8 mouse cellular contexts compared by ENCODE assay signal in the genomic region with DNA sequence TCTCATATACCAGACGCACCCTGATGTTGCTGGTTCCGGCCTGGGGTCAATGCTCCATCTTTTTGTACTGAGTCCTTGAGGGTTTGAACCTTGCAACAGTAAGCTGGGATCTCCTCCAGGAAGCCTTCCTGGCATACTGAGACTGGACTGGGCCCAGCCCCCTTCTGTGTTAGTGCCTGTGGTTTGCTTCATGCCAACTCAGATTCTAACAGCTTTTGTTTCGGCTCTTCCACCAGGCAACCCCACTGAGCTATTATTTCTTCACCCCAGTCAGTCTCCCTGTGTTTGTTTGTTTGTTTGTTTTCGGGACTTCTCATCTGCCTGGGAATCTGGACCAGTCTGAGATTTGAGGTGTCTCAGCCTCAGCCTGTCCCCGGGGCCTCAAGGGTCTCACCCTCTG. TPM values are rescaled to one million over a fixed set of nuclear protein-coding genes. Genes with fewer than 3 reads are reported as not detected.
DNase-seq lines count a peak whose midpoint lies in the region; ATAC-seq and TF ChIP-seq lines count a peak whose summit lies in the region.

No protein-coding gene starts in this region.

- 54% methylated on average over 5 of the region's 5 CpGs for WGBS in kidney, embryonic 15.5 days
- 41% methylated on average over 5 of the region's 5 CpGs for whole genome bisulfite sequencing in embryonic facial prominence, embryonic 10.5 days
- 32% methylated on average over 5 of the region's 5 CpGs for WGBS in hindbrain, embryonic 11.5 days
- 53% methylated on average over 5 of the region's 5 CpGs for WGBS in midbrain, postnatal 0 days

- TF ChIP-seq CTCF in midbrain, postnatal 0 days (IDR thresholded peaks at IDR 0.05) = no peak

- H3K27me3 ChIP-seq in kidney, embryonic 15.5 days = peaks cover 94% of the 10 kb centered on the region
- peaks cover 100% of the 10 kb centered on the region for H3K27me3 ChIP-seq in embryonic facial prominence, embryonic 10.5 days (replicated peaks; ENCODE audit: low read depth, poor library complexity, severe bottlenecking)
- peaks cover 97% of the 10 kb centered on the region for H3K27me3 ChIP-seq in hindbrain, embryonic 11.5 days (ENCODE audit: control insufficient read depth, insufficient read depth, low read length)
- H3K27me3 ChIP-seq in midbrain, postnatal 0 days (ENCODE audit: insufficient read depth, low read length) = peaks cover 52% of the 10 kb centered on the region

- no peaks in the 10 kb centered on the region for H3K36me3 ChIP-seq in kidney, embryonic 15.5 days
- 0 out of 2 replicates have a peak, but pooled peaks cover 6% of the 10 kb centered on the region for H3K36me3 ChIP-seq in embryonic facial prominence, embryonic 10.5 days (replicated peaks)
- no peaks in the 10 kb centered on the region for H3K36me3 ChIP-seq in hindbrain, embryonic 11.5 days (ENCODE audit: control insufficient read depth, insufficient read depth, low read length)
- no peaks in the 10 kb centered on the region for H3K36me3 ChIP-seq in midbrain, postnatal 0 days (ENCODE audit: insufficient read depth, low read length)

- H3K4me3 ChIP-seq in kidney, embryonic 15.5 days (replicated peaks) = peak overlapping the region; percentile 18; the same call in 1 of the 2 replicates
- H3K4me3 ChIP-seq in embryonic facial prominence, embryonic 10.5 days = peak overlapping the region; percentile 48
- H3K4me3 ChIP-seq in hindbrain, embryonic 11.5 days (ENCODE audit: low read depth, low read length) = no peak overlapping the region
- no peak overlapping the region for H3K4me3 ChIP-seq in midbrain, postnatal 0 days (ENCODE audit: low read depth, low read length)

- H3K9ac ChIP-seq in kidney, embryonic 15.5 days = no peak overlapping the region
- peak overlapping the region; percentile 20; the same call in 1 of the 2 replicates for H3K9ac ChIP-seq in hindbrain, embryonic 11.5 days (ENCODE audit: low read depth, low read length)
- H3K9ac ChIP-seq in midbrain, postnatal 0 days (replicated peaks; ENCODE audit: low read length, poor library complexity, severe bottlenecking) = no peak overlapping the region

- DNase-seq in kidney, postnatal 10 days = no peak
- no peak for DNase-seq in embryonic facial prominence, embryonic 10.5 days (ENCODE audit: low spot score)
- DNase-seq in hindbrain, embryonic 11.5 days (ENCODE audit: low spot score) = no peak
- DNase-seq in midbrain, postnatal 0 days (ENCODE audit: low spot score) = peak; percentile 36
- no peak for DNase-seq in yolk sac, embryonic 10.5 days (ENCODE audit: low spot score)
- DNase-seq in right cerebral cortex, postnatal 25 days = no peak

- H3K4me1 ChIP-seq in kidney, embryonic 15.5 days = peaks cover 93% of the 10 kb centered on the region
- H3K4me1 ChIP-seq in embryonic facial prominence, embryonic 10.5 days = peaks cover 87% of the 10 kb centered on the region
- peaks cover 15% of the 10 kb centered on the region for H3K4me1 ChIP-seq in hindbrain, embryonic 11.5 days (replicated peaks; ENCODE audit: control insufficient read depth, insufficient read depth, low read length)
- H3K4me1 ChIP-seq in midbrain, postnatal 0 days (ENCODE audit: insufficient read depth, low read length) = peaks cover 11% of the 10 kb centered on the region; the same call in 1 of the 2 replicates

- H3K9me3 ChIP-seq in kidney, embryonic 15.5 days (replicated peaks) = no peaks in the 10 kb centered on the region
- H3K9me3 ChIP-seq in embryonic facial prominence, embryonic 10.5 days = no peaks in the 10 kb centered on the region
- no peaks in the 10 kb centered on the region for H3K9me3 ChIP-seq in hindbrain, embryonic 11.5 days (ENCODE audit: control insufficient read depth, low read length)
- H3K9me3 ChIP-seq in midbrain, postnatal 0 days (ENCODE audit: low read length) = no peaks in the 10 kb centered on the region

- ATAC-seq in kidney, embryonic 15.5 days (replicated peaks; ENCODE audit: low FRiP score) = no peak
- ATAC-seq in hindbrain, embryonic 11.5 days (ENCODE audit: low FRiP score) = no peak
- no peak for ATAC-seq in midbrain, postnatal 0 days (ENCODE audit: low FRiP score)
- ATAC-seq in activated CD4-positive, CD25-positive, alpha-beta regulatory T cell, adult 4 months = no peak

- H3K27ac ChIP-seq in kidney, embryonic 15.5 days = peak overlapping the region; percentile 82
- peak overlapping the region; percentile 62 for H3K27ac ChIP-seq in embryonic facial prominence, embryonic 10.5 days (replicated peaks)
- no peak overlapping the region for H3K27ac ChIP-seq in hindbrain, embryonic 11.5 days (ENCODE audit: low read depth, low read length)
- peak overlapping the region; percentile 51; the same call in 1 of the 2 replicates for H3K27ac ChIP-seq in midbrain, postnatal 0 days (ENCODE audit: low read depth, low read length)

- peak overlapping the region; percentile 47 for H3K4me2 ChIP-seq in kidney, embryonic 15.5 days
- no peak overlapping the region for H3K4me2 ChIP-seq in hindbrain, embryonic 11.5 days (replicated peaks; ENCODE audit: low read depth, low read length)
- H3K4me2 ChIP-seq in midbrain, postnatal 0 days (ENCODE audit: low read depth, low read length, poor library complexity, severe bottlenecking) = no peak overlapping the region

RNA-seq across cellular contexts. Expression of gene Arhgef19, which starts 5.1 kb away (rescaled TPM):
- 7.4 and 9.6 TPM in 2 replicates for polyA plus RNA-seq in kidney, embryonic 15.5 days (2015; fragmentation: Nextera tagmentation; extraction: Ambion mirVana)
- polyA plus RNA-seq in embryonic facial prominence, embryonic 10.5 days (2016; fragmentation: Nextera tagmentation; extraction: Ambion mirVana) = 6.1 and 8.7 TPM in 2 replicates
- polyA plus RNA-seq in hindbrain, embryonic 11.5 days (2014; fragmentation: Nextera tagmentation; extraction: Ambion mirVana) = 2.1 and 3.1 TPM in 2 replicates
- total RNA-seq in midbrain, postnatal 0 days (2014; rRNA removed) = 0.76 and 1.3 TPM in 2 replicates
- 1.1 and 1.3 TPM in 2 replicates for polyA plus RNA-seq in midbrain, postnatal 0 days (2015; fragmentation: Nextera tagmentation; extraction: Ambion mirVana)
- not detected for polyA plus RNA-seq in activated CD4-positive, CD25-positive, alpha-beta regulatory T cell, adult 4 months (2017; shearing (Covaris generic))

RNA-seq across cellular contexts. Expression of gene Rsg1, which starts 30.6 kb away (rescaled TPM):
- 5.9 and 6.8 TPM in 2 replicates for polyA plus RNA-seq in kidney, embryonic 15.5 days (2015; fragmentation: Nextera tagmentation; extraction: Ambion mirVana)
- polyA plus RNA-seq in embryonic facial prominence, embryonic 10.5 days (2016; fragmentation: Nextera tagmentation; extraction: Ambion mirVana) = 8.4 and 8.5 TPM in 2 replicates
- 6.3 and 6.8 TPM in 2 replicates for polyA plus RNA-seq in hindbrain, embryonic 11.5 days (2014; fragmentation: Nextera tagmentation; extraction: Ambion mirVana)
- 4.6 and 6.0 TPM in 2 replicates for total RNA-seq in midbrain, postnatal 0 days (2014; rRNA removed)
- 5.2 and 5.3 TPM in 2 replicates for polyA plus RNA-seq in midbrain, postnatal 0 days (2015; fragmentation: Nextera tagmentation; extraction: Ambion mirVana)
- polyA plus RNA-seq in activated CD4-positive, CD25-positive, alpha-beta regulatory T cell, adult 4 months (2017; shearing (Covaris generic)) = 1 to 10 TPM; 1.5 to 3.2 TPM

RNA-seq across cellular contexts. Expression of gene Epha2, which starts 56.6 kb away (rescaled TPM):
- 6.8 and 7.1 TPM in 2 replicates for polyA plus RNA-seq in kidney, embryonic 15.5 days (2015; fragmentation: Nextera tagmentation; extraction: Ambion mirVana)
- polyA plus RNA-seq in embryonic facial prominence, embryonic 10.5 days (2016; fragmentation: Nextera tagmentation; extraction: Ambion mirVana) = 2.4 and 3.0 TPM in 2 replicates
- 0.82 and 1.1 TPM in 2 replicates for polyA plus RNA-seq in hindbrain, embryonic 11.5 days (2014; fragmentation: Nextera tagmentation; extraction: Ambion mirVana)
- 3.1 and 3.2 TPM in 2 replicates for total RNA-seq in midbrain, postnatal 0 days (2014; rRNA removed)
- 0.27 and 0.30 TPM in 2 replicates for polyA plus RNA-seq in midbrain, postnatal 0 days (2015; fragmentation: Nextera tagmentation; extraction: Ambion mirVana)
- polyA plus RNA-seq in activated CD4-positive, CD25-positive, alpha-beta regulatory T cell, adult 4 months (2017; shearing (Covaris generic)) = not detected

Comparison
In these comparisons a context has a peak if more than half of its experiments do, and no peak if none do; other contexts are left out.
1. H3K4me3 ChIP-seq: peak in kidney, embryonic 15.5 days (single experiment) and embryonic facial prominence, embryonic 10.5 days (single experiment); none in hindbrain, embryonic 11.5 days (single experiment) and midbrain, postnatal 0 days (single experiment).